Mouse (Mus musculus) 3134 (cell line): ENCODE results near the gene Col16a1.

Experiments
- DNase-seq: peaks from one replicate; pipeline ENCODE4 v3.0.0-alpha.2; 2011; ENCODE audit warnings: low spot score; ENCODE audit not compliant: insufficient read length; ENCODE audit errors: extremely low read depth

The Col16a1 gene

DNA sequence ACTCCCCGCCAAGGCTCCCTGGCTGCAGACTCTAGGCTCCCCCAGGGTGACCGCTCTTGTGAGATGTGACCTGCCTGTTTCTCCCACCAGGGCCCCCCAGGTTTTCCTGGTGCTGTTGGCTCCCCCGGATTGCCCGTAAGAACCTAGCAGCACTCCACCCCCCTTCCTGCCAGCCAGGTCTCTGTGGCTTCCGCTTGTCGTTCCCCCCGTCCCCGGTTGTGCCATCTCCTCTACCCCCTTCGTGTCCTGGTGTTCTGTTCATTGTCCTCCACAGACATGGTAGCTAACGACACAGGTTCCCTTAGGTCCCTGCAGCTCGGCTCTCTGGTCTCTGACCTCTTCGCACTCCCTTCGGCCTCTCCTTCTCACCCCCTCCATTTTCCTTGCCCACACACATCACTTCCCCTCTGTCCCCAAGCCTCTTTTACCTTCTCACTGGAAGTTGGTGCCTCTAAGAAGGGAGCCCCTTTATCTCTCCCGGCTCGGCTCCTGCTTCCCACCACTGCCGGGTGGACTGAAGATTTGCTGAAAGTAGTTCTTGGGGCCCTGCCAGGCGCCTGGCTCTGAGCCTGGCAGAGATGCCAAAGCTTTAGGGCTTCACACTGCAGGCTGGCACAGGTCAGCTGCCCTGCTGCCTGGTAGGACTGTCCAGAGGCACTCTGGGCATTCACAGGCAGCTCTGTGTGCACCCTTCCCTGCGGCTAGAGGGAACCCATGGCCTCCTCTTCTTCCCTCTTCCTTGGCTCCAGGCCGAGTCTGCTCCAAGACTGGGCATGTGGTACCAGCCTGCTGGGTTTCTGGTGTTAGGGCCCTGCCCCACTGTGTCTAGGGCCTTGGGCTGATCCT, 33.9 kb downstream of the Col16a1 start:
- peak; percentile 78 for DNase-seq

DNA sequence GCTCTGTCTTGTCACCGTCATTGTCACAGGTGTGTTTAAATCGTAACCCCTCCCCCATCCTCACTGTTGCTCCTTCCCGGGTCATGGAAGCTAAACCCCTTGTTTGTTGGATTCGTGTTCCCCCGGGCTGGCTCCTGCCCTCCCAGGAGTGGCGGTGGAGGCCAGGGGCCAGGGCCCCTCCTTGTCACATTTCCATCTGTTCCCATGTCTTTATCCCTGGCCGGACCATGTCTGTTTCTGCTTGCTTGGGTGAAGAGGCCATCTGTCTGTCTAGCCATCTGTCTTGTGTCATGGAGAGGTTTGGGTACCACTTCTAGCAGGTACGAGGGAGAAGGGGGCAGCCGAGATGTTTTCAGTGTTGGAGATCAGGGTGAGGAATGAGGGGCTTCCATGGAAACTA, 34.6 kb downstream of the Col16a1 start:
- no peak for DNase-seq

DNA sequence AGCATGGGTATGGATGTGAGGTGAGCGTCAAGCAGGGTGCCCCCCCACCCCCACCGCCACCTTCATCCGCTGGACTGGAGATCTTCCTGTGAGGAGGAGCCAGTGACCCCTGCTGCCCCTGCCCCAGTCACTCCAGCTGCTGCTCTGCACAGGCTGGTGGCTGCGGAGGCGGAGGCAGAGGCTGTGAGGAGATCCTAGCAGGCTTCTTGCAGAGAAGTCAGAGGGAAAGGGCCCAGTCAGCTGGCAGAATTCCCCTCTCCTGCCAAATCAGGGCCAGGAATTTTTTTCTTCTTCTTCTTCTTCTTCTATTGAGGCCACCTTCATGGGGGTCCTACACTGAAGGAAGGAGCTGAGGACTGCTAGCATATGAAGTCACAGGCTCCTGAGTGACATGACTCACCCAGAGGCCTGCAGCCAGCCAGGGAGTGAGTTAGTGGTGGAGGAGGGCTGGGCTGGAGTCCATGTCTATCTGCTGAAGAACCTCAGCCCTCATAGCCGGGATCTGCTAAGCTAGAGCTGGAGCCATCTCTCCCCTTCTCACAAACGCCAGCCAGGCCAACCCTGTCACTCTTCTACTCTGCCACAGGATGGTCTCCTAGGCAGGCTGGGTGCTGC, 36.8 kb downstream of the Col16a1 start:
- peak; percentile 55 for DNase-seq

DNA sequence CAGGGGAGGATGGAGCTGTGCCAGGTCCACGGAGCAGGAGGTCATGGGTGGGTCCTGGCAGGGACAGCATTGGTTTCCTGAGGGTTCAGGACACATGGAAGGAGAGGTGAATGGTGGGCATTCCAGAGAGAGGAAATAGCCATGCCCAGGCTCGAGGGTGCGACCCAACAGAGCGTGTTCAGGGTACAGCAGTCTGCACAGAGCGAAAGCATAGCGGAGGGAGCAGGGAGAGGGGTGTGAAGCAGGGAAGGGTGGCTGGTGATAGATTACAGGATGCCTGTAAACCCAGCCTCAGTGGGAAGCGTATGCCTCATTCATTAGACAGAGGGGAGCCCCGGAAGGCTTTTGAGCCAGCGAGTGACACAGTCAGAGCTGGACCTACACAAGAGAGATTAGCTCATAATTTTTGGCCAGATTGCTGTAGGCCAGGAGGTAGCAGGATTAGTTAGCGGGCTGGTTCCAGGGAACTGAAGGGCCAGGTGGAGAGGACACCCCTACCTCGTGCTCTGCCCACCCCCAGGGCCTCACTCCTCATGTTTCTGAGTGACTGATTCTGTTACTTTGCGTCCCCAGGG, 37.7 kb downstream of the Col16a1 start:
- DNase-seq, result no peak

GRCm38 (mm10) chr4:130087293-130087692, 39.7 kb downstream of the Col16a1 start:
- DNase-seq, result peak; percentile 52

DNA sequence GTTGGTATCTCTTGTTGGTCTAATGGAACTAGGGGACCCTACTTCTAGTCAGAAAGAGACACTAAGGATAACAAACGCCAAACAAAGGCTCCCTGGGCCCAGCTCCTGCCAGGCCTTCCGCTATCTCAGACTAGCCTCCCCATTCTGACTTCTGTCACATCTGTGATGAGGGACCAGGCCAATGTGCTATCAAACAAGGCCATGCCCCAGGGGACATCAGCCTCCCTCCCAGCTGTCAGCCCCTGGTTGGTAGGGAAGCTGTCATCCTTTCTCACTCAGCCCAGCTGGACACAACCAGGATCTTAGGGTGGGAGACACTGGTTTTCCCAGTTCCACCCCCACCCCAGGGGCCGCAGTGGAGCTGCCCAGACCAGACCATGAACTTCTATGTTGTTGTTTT, 47.5 kb downstream of the Col16a1 start:
- no peak for DNase-seq

GRCm38 (mm10) chr4:130101183-130101582, 53.5 kb downstream of the Col16a1 start:
- DNase-seq, result no peak

DNA sequence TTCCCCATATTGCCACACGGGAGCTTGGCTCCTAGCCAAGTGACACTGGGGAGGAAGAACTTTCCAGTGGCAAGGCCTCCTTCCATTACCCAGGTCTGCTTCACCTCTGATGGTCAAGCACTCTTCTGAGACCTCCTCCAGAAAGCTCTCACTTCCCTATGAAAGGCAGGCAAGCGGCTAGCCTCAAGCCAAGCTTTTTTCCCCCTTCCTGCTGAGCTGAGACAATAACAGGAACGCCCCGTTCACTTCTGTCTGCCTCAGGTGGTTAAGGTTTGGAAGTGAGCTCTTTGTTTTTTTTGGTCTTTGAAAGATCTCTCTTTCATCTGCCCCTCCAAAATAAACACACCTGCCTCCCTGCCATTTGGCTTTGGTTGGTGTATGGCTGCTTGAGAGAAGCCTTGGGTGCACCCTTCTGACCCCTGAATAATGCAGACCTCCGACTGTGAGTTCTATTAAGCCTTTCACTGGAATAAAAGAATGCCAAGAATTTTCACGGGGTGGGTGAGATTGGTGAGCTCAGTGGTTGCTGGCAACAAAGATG, 54.5 kb downstream of the Col16a1 start, which contains the start of gene Pef1:
Gene Pef1 (plus strand): TSS at position 448 of the 541 bp plus-strand sequence.
- DNase-seq, result peak; percentile 49

GRCm38 (mm10) chr4:130103632-130104031, 56.0 kb downstream of the Col16a1 start:
- DNase-seq, result no peak

GRCm38 (mm10) chr4:130104584-130104983, 56.9 kb downstream of the Col16a1 start:
- peak; percentile 58 for DNase-seq

DNA sequence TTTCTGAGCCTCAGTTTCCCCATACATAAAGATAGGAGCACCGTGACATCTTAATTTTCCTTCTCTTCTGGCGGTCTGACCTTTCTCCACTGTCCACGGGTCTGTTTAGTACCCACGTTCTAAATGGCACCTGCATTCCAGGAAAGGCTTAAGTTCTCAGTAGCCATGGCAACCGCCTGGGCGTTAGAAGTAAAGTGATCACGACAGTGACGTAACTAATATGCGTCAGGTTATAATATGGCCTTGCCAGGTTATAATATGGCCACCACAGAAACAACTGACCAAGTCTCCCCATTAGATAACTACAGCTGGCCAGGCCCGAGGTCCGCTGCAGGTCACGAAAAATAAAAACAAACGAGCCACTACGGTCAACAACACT, 59.4 kb downstream of the Col16a1 start:
- DNase-seq, result no peak

DNA sequence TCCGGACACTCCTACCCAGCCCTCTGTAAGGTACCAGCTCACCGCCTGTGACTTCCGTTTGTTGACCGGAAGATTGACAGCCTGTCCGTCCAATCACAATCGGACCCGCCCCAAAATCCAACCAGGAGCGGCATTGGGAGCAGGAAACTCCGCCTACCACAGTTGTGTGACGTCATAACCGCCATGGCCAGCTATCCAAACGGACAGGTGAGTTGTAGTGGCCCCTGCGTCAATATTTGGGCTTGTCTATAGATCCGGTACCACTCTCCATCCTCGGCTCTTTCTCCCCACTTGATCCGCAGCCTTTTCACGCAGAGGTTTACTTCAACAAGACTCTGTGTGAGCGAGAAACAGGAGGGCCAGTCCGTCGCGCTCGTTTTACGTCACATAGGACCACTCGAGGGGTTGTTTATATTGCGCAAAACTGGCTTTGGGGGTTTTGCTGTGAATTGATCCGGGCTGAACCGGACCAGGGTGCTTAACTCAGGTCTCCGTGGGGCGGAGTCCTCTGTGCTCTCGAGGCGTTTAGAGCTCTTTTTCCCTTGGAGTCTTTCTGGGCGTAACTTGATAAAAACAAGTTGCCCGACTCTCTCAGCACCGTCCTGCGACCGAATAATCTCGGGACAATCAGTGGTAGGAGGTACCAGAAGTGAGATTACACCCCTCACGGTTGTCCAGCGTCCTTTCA, 59.9 kb downstream of the Col16a1 start:
- DNase-seq, result peak; percentile 85

- DNase-seq, result no peak
Observed at GRCm38 (mm10) chr4:130108929-130109328, 61.3 kb downstream of the Col16a1 start.

DNA sequence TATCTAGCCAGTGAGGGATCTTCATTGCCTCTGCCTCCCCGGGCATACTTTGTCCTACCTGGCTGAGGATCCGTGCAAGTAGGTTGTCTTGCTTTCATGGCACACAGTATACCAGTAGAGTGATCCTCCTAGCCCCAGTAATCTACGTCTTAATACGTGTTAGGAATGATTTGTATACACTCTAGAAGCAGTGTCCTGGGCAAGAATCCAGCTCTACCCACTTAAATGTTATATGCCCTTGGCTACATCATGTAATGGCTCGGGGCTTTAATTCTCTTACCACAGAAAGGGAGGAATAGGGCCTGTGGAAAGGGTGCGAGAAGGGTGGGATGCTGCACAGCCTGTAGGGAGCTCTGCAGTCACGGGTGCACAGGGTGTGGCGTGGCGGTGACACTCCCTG, 62.0 kb downstream of the Col16a1 start:
- no peak for DNase-seq

DNA sequence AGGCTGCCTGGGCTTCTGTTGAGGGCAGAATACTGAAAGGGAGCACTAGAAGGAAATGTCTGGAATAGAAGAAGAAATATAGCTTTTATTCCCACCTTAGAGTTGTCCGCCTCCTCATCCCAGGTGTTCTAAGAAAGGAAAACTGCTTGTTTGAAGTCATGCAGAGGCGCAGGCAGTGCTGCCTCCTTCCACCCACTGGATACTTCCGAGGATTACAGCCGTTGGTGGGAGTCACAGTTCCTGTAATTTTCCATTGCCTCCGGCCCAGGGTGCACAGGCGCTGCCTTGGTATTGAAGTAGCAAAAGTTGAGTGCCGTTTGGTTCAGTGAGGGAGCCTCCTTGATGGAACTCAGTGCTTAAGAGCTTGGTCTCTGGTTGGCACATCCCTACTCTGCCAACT, 62.5 kb downstream of the Col16a1 start:
- no peak for DNase-seq

- DNase-seq, result peak; percentile 68
Observed at GRCm38 (mm10) chr4:130112299-130112698, 64.7 kb downstream of the Col16a1 start.

DNA sequence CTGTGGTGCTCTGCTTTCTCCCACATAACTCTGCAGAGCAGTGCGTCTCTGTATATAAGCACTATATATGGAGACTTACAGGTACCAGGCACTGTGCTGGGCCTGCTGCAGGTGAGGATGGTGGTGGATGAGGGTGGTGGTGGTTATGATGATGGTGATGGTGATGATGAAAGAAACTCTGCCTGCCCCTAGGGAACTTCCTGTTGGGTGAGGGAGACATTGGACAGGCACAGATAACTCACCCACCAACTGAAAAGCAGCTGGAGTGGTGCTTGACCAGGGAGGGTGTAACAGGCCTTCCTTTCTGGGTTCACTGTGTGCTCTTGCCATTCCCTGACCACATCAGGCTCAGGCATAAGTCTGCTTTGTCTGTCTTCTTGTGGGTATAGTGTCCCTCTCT, 65.1 kb downstream of the Col16a1 start:
- DNase-seq, result no peak

DNA sequence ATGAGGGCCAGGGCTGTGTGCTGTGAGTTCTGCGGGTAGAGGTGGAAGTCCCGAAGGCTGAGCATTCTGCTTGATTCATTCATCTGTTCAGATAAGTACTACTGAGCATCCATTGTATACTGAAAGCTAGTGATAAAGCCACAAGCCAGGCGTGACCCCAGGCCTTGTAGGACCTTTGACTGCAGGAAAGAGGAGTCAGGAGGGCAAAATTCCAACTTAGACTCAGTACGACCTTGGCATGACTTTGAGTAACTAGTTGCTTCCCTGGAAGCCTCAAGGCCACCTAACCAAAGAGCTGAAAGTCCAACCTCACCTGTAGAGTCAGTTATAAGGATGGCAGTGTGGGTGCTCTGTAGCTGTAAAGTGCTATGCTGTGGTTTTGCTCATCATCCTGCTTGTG, 73.1 kb downstream of the Col16a1 start:
- DNase-seq, result no peak

GRCm38 (mm10) chr4:130121560-130121959, 73.9 kb downstream of the Col16a1 start:
- no peak for DNase-seq

DNA sequence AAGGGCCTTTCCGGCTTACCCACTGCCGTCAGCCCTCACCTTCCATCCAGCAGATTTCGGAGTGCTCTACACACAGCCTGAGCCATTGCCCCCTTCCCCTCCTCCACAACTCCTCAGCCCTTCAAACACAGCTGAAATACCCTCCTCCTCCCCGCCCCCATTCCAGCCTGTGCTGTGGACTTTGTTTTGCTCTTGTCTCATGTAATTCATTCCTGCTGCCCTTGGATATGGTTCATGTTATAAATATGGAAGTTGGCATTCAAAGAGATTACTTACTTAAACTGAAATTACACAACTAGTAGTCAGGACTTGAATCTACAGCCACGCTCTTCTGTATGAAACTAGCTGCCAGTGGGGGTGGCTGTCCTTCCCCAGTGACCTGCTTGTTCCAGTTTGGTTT, 75.4 kb downstream of the Col16a1 start:
- DNase-seq, result no peak

DNA sequence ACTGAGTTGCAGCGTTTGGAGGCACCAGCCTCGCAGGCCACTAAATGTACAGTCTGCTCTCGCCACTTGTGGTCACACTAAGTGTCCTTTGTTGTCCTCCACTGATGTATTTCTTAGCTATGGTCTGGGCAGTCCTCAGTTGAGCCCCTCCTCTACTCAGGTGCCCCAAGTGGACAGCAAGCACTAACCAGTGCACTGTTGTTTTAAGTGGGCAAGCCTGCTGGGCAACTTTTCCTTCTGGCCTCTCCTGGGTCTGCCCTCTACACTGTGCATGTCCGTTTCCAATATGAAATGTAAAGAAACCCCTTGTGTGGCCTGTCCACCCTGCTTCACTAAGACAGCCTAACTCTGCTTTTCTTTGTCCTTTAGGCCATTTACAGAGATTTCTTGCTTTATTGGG, 76.5 kb downstream of the Col16a1 start:
- DNase-seq, result no peak
